Mouse (Mus musculus): ENCODE measurements around the gene Hnrnpa1. TPM values are rescaled to one million over a fixed set of nuclear protein-coding genes. Genes with fewer than 3 reads are reported as not detected.

Gene Hnrnpa1
- total and polyA plus RNA-seq, 2 experiments from 2014 or later = 270 to 653 TPM

DNA sequence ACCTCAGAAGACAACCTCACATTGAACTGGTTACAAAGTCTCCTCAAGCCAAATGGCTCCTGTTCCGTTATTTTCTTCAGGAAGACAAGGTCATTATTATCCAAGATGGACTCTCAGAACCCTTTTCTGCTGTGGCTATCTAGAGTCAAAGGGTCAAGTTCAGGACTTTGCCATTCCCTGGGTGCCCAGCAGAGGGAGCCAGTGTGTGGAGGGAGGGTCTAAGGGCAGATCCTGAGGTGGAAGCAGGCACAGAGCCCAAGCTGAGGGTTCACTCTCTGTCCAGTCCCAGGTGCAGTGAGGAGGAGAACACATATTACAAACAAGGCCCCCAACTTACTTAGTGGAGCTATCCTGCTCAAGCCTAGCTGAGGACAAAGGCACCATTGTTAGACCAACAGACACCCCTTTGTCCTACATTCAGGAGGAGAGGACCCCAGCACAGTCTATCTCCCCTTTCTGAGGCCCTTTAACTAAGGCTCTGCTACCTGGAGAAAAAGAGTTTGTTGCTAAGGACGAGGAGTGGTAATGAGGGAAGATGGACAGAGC is 10.0 kb downstream of the Hnrnpa1 start:
- no peak overlapping the region for H3K9ac ChIP-seq
- H3K9me3 ChIP-seq (ENCODE audit: low read length) = no peaks in the 10 kb centered on the region
- peaks cover 4% of the 10 kb centered on the region; the same call in 1 of the 2 replicates for H3K4me1 ChIP-seq (ENCODE audit: insufficient read depth)
- H3K4me2 ChIP-seq (ENCODE audit: low read depth) = no peak overlapping the region
- H3K4me3 ChIP-seq (ENCODE audit: low read depth, low read length) = no peak overlapping the region
- DNase-seq (no peak), ATAC-seq (no peak)
- no peak overlapping the region for H3K27ac ChIP-seq (ENCODE audit: low read depth, low read length)
- H3K36me3 ChIP-seq (ENCODE audit: insufficient read depth) = peaks cover 38% of the 10 kb centered on the region
- peak; percentile 73 for TF ChIP-seq CTCF (IDR thresholded peaks at IDR 0.05; ENCODE audit: low read depth)
- WGBS = 31% methylated on average over 2 of the region's 2 CpGs
- peaks cover 9% of the 10 kb centered on the region; the same call in 1 of the 2 replicates for H3K27me3 ChIP-seq (ENCODE audit: insufficient read depth, low read length)

DNA sequence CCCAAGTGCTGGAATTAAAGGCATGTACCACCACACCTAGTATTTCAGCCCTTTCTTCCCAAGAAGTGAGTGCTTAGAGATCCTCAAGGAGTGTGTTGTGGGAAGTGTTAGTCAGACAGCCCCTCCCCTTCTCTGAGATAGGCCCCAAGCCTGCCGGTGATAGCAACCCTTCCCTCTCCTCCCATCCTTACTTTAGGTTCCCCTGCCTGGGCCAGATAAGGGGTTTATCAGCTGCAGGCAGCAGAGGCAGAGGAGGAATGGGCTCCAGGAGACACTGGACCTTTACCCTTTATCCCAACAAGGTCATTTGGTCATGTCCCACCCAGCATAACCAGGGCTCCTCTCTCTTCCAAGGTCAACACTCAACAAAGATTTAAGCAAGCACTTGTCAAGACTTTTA is 11.4 kb downstream of the Hnrnpa1 start:
- H3K4me2 ChIP-seq (ENCODE audit: low read depth) = no peak overlapping the region
- H3K27me3 ChIP-seq (ENCODE audit: insufficient read depth, low read length) = peaks cover 12% of the 10 kb centered on the region; the same call in 1 of the 2 replicates
- no peak overlapping the region for H3K4me3 ChIP-seq (ENCODE audit: low read depth, low read length)
- no peak for TF ChIP-seq CTCF (IDR thresholded peaks at IDR 0.05; ENCODE audit: low read depth)
- H3K9me3 ChIP-seq (ENCODE audit: low read length) = no peaks in the 10 kb centered on the region
- DNase-seq (no peak), ATAC-seq (no peak)
- H3K27ac ChIP-seq (ENCODE audit: low read depth, low read length) = no peak overlapping the region
- H3K9ac ChIP-seq = no peak overlapping the region
- WGBS = 71% methylated on average over 1 of the region's 1 CpGs
- H3K36me3 ChIP-seq (ENCODE audit: insufficient read depth) = peaks cover 28% of the 10 kb centered on the region
- peaks cover 5% of the 10 kb centered on the region; the same call in 1 of the 2 replicates for H3K4me1 ChIP-seq (ENCODE audit: insufficient read depth)

DNA sequence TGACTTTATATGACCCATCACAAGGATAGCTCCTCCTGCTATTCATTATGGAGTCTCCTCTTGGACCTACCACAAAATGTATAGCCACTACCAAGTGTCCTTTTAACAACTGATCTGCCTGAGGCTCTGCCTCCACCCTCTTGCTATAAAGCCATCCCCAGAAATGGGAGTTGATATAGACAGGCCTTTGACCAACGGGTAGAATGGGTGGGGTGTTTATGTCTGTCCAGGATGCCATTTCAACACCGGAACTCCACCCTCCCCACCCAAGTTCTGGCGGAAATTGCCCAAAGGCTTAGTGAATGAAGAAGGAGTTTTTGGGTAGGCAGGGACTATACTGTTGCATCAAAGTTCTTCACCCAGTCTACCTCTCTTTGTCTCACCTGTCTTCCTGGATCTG is 12.4 kb downstream of the Hnrnpa1 start:
- H3K9ac ChIP-seq = no peak overlapping the region
- peaks cover 18% of the 10 kb centered on the region for H3K36me3 ChIP-seq (ENCODE audit: insufficient read depth)
- no peak overlapping the region for H3K4me2 ChIP-seq (ENCODE audit: low read depth)
- H3K4me3 ChIP-seq (ENCODE audit: low read depth, low read length) = no peak overlapping the region
- TF ChIP-seq CTCF (IDR thresholded peaks at IDR 0.05; ENCODE audit: low read depth) = no peak
- no peak for ATAC-seq
- DNase-seq = no peak
- H3K27ac ChIP-seq (ENCODE audit: low read depth, low read length) = no peak overlapping the region
- H3K4me1 ChIP-seq (ENCODE audit: insufficient read depth) = peaks cover 5% of the 10 kb centered on the region; the same call in 1 of the 2 replicates
- peaks cover 12% of the 10 kb centered on the region; the same call in 1 of the 2 replicates for H3K27me3 ChIP-seq (ENCODE audit: insufficient read depth, low read length)
- WGBS = 86% methylated on average over 3 of the region's 3 CpGs
- no peaks in the 10 kb centered on the region for H3K9me3 ChIP-seq (ENCODE audit: low read length)

DNA sequence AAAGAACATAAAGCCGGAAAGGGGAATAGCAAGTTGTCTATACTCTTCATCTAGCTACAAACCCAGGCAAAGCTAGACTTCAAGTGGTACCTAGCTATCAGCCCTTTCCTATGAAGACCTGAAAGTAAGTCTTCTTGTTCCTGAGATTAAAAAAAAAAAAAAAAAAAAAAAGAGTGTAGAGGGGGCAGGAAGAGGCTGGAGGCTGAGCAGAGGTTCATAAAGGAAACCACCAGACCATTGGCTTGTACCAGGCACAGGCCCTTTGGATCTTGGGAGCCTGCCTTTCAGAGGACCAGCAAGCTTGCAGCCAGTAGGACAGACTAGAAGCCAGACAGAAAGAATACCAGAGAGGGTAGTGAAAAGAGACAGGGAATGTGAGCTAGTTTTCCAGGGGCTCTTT is 13.1 kb downstream of the Hnrnpa1 start:
- peaks cover 11% of the 10 kb centered on the region for H3K36me3 ChIP-seq (ENCODE audit: insufficient read depth)
- H3K27me3 ChIP-seq (ENCODE audit: insufficient read depth, low read length) = peaks cover 14% of the 10 kb centered on the region; the same call in 1 of the 2 replicates
- no peak overlapping the region for H3K4me2 ChIP-seq (ENCODE audit: low read depth)
- no peak overlapping the region for H3K4me3 ChIP-seq (ENCODE audit: low read depth, low read length)
- H3K9ac ChIP-seq = no peak overlapping the region
- peaks cover 5% of the 10 kb centered on the region; the same call in 1 of the 2 replicates for H3K4me1 ChIP-seq (ENCODE audit: insufficient read depth)
- no peaks in the 10 kb centered on the region for H3K9me3 ChIP-seq (ENCODE audit: low read length)
- H3K27ac ChIP-seq (ENCODE audit: low read depth, low read length) = no peak overlapping the region
- WGBS = 97% methylated on average over 1 of the region's 1 CpGs
- ATAC-seq (no peak), DNase-seq (no peak)
- TF ChIP-seq CTCF (IDR thresholded peaks at IDR 0.05; ENCODE audit: low read depth) = no peak

DNA sequence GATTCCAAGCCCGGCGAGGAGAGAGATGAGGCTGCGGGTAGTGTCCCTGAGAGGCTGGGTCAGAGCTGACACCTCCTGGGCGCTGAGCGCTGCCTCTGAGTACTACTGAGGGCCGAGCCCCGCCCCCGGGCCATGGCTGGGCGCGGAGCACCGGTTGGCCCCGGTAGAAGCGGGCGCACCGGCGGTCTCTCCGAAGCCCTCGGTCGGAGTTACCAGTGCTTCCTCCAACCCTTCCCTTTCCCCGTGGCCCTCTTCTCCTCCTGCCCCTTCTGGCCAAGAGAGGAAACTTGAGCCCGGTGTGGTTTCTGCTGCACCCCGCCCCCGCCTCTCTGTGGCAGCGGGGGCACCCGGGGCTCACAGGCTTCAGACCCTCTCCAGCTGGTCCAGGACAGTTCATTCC is 14.9 kb downstream of the Hnrnpa1 start:
- WGBS = 2% methylated on average over 25 of the region's 25 CpGs
- no peaks in the 10 kb centered on the region for H3K9me3 ChIP-seq (ENCODE audit: low read length)

DNA sequence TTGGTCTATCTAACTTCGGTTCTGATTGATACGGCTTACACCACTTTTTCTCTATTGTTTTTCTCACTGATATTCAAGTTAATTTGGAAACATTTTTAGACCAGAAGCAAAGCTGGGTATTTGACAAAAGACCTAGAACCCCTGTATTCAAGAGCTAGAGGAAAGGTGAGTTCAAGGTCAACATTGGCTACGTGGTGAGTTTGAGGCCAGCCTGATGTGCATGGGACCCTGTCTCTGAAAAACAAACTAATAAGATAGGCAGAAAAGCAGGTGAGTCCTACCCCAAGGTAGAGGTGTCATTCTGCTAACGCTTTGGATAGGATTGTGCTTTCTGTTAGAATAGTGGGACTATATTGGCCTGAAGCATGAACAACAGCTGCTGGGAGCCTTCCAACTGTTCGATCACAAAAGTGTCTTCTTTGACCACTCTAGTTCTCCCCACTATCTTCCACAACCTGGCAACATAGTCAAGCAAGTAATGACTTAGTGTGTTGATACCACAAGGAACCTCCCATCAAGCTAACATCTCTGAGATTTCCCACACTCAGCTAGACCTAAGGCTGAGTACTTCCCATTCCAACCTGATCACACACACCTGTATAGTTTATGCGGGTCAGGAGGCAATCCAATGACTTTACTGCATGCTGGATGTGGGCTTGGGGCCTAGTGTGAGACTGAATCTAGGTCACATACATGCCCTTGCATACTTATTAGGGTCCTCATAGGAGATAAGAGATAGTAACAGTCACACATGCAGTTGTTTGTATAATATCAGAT is 16.2 kb downstream of the Hnrnpa1 start:
- Histone ChIP-seq H3K36me3 (ENCODE audit: insufficient read depth) (no peaks in the 10 kb centered on the region), H3K4me2 (ENCODE audit: low read depth) (no peak overlapping the region), H3K4me3 (ENCODE audit: low read depth, low read length) (no peak overlapping the region), H3K9ac (no peak overlapping the region), H3K27ac (ENCODE audit: low read depth, low read length) (no peak overlapping the region), H3K27me3 (ENCODE audit: insufficient read depth, low read length) (peaks cover 15% of the 10 kb centered on the region; the same call in 1 of the 2 replicates), H3K4me1 (ENCODE audit: insufficient read depth) (peaks cover 5% of the 10 kb centered on the region; the same call in 1 of the 2 replicates), H3K9me3 (ENCODE audit: low read length) (no peaks in the 10 kb centered on the region)
- no peak for ATAC-seq
- no peak for DNase-seq
- TF ChIP-seq CTCF (IDR thresholded peaks at IDR 0.05; ENCODE audit: low read depth) = no peak
- WGBS = 93% methylated on average over 6 of the region's 6 CpGs

More for the DNA sequence above, 14.9 kb downstream of the Hnrnpa1 start:
- Histone ChIP-seq H3K4me1 (ENCODE audit: insufficient read depth) (peaks cover 5% of the 10 kb centered on the region; the same call in 1 of the 2 replicates), H3K4me2 (ENCODE audit: low read depth) (peak overlapping the region; percentile 53), H3K36me3 (ENCODE audit: insufficient read depth) (no peaks in the 10 kb centered on the region), H3K9ac (peak overlapping the region; percentile 33; the same call in 1 of the 2 replicates), H3K27ac (ENCODE audit: low read depth, low read length) (no peak overlapping the region), H3K4me3 (ENCODE audit: low read depth, low read length) (peak overlapping the region; percentile 22), H3K27me3 (ENCODE audit: insufficient read depth, low read length) (peaks cover 15% of the 10 kb centered on the region; the same call in 1 of the 2 replicates)
- 0 out of 2 replicates have a peak, but pooled peaks have one; percentile 20 for ATAC-seq
- DNase-seq = no peak
- peak; percentile 23; the same call in 1 of the 2 replicates for TF ChIP-seq CTCF (IDR thresholded peaks at IDR 0.05; ENCODE audit: low read depth)
